Mouse (Mus musculus) kidney, embryonic 15.5 days (tissue): ENCODE measurements around the gene Usp39. TPM values are rescaled to one million over a fixed set of nuclear protein-coding genes. Genes with fewer than 3 reads are reported as not detected.

Experiments
- ATAC-seq: fragments of 200-750 bp; cut with Nextera tagmentation; replicated peaks from 2 replicates; pipeline ENCODE4 v1.8.0; 2017; ENCODE audit warnings: moderate TSS enrichment; ENCODE audit not compliant: low FRiP score
- H3K27ac ChIP-seq: fragments of 300-500 bp; sonication (generic); 2 replicates; pipeline ENCODE4 v1.5.1; 2015; ENCODE audit warnings: mild to moderate bottlenecking, inconsistent platforms
- H3K27me3 ChIP-seq: fragments of 300-500 bp; sonication (generic); 2 replicates; pipeline ENCODE4 v1.6.1; 2015; ENCODE audit warnings: inconsistent platforms
- H3K36me3 ChIP-seq: fragments of 300-500 bp; sonication (generic); 2 replicates; pipeline ENCODE4 v1.6.1; 2015; ENCODE audit warnings: inconsistent platforms
- H3K4me1 ChIP-seq: fragments of 300-500 bp; sonication (generic); 2 replicates; pipeline ENCODE4 v1.6.1; 2015; ENCODE audit warnings: inconsistent platforms
- H3K4me2 ChIP-seq: fragments of 300-500 bp; sonication (generic); 2 replicates; pipeline ENCODE4 v1.6.1; 2015; ENCODE audit warnings: moderate library complexity, mild to moderate bottlenecking, inconsistent platforms
- H3K4me3 ChIP-seq: fragments of 300-500 bp; sonication (generic); replicated peaks from 2 replicates; pipeline ENCODE4 v1.5.1; 2015; ENCODE audit warnings: mild to moderate bottlenecking, inconsistent platforms
- H3K9ac ChIP-seq: fragments of 300-500 bp; sonication (generic); 2 replicates; pipeline ENCODE4 v1.6.1; 2015; ENCODE audit warnings: mild to moderate bottlenecking, inconsistent platforms
- H3K9me3 ChIP-seq: fragments of 300-500 bp; sonication (generic); replicated peaks from 2 replicates; pipeline ENCODE4 v1.6.1; 2016; ENCODE audit warnings: inconsistent platforms
- WGBS: fragments of 180-500 bp; shearing (Covaris S2); methylation state at CpG from one replicate; pipeline ENCODE4 v1.1.7; 2015; ENCODE audit warnings: mixed read lengths; 5-methylcytosine and 5-hydroxymethylcytosine counted together
- polyA plus RNA-seq: library from polyadenylated mRNA; unstranded; fragments of >200 nt; fragmentation: Nextera tagmentation; extraction: Ambion mirVana; gene quantifications from 2 replicates; pipeline ENCODE4 v1.2.1, GENCODE M21; 2015

The Usp39 gene
- polyA plus RNA-seq, 1 experiment from 2014 or later: 50.3 TPM

DNA sequence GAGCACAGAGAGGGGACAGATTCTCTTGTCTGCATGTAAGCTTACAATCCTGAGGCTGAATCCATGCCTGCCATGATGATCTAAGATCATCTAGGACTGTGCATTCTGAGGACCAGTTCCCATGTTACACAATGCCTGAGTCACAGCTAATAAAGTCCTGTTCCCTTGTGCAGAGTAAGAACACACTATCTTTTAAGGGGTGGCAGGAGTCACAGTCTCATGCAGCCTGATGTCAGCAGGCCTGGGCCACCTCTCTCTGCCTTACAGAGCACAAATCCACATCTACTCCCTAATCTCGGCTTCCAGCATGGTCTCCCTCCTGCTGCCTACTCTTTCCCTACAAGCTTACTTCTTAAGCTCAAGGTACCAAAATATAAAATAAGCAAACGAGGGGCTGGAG is 29.6 kb downstream of the Usp39 start:
- ATAC-seq: no peak
- no peaks in the 10 kb centered on the region for H3K9me3 ChIP-seq
- 82% methylated on average over 2 of the region's 2 CpGs for WGBS
- no peak overlapping the region for H3K27ac ChIP-seq
- H3K4me1 ChIP-seq: 0 out of 2 replicates have a peak, but pooled peaks cover 3% of the 10 kb centered on the region
- H3K36me3 ChIP-seq: peaks cover 54% of the 10 kb centered on the region
- no peak overlapping the region for H3K4me3 ChIP-seq
- no peaks in the 10 kb centered on the region for H3K27me3 ChIP-seq
- no peak overlapping the region for H3K4me2 ChIP-seq
- no peak overlapping the region for H3K9ac ChIP-seq

DNA sequence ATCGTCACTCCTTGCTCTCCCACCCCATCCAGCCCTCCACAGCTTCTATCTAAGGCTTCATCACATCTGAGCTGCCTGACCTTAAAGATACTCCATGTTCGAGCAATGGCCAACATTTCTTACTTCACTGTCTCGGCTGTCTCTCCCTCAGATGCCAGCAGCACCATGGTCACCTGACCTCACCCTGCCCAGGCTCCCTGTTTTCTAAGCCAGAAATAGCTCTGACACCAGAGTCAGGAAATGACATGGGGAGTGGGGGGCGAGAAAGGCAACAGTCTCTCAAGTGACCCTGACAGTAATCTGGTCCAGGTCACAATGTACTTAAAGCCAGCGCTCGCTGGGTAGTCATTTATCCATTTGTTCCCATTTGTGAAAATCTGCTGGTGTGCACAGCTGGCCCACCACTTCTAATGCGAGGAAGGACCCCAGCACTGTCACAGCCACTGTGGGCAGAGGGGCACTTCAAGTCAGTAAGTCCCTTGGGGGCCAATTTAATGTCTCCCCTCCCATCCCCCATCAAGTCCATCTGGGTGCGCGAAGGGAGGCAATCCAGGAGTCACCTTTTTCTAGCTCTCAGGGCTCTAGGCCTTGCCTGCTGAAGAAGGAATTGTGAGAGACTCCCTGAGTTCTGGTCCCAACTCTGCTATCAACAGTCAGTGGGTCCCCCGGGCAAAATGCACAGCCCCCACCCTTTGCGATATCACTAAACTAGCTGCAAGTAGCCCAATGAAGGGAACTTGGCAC is 31.7 kb downstream of the Usp39 start:
- H3K27me3 ChIP-seq: no peaks in the 10 kb centered on the region
- peaks cover 33% of the 10 kb centered on the region for H3K36me3 ChIP-seq
- no peak overlapping the region for H3K4me3 ChIP-seq
- 77% methylated on average over 11 of the region's 11 CpGs for WGBS
- H3K4me2 ChIP-seq: no peak overlapping the region
- H3K27ac ChIP-seq: no peak overlapping the region
- no peak for ATAC-seq
- H3K4me1 ChIP-seq: 0 out of 2 replicates have a peak, but pooled peaks cover 3% of the 10 kb centered on the region
- no peak overlapping the region for H3K9ac ChIP-seq
- no peaks in the 10 kb centered on the region for H3K9me3 ChIP-seq

DNA sequence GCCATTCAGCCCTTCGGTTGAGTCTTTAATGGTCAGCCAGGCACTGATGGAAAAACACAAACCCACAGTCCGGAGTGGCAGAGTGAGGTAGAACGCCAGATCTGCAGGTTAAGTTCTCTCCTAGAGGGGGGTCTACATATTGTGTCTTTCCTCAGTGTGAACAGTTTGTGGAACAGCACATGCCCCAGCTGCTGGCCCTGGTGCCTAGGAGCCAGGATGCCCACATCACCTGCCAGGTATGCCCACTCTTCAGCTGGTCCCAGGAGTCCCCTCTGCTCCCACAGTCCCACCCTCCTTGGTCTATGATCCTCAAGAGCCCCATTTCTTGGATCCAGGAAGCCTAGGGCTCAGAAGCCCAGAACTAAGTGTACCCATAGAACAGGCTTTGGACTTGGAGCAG is 32.8 kb downstream of the Usp39 start:
- no peak overlapping the region for H3K27ac ChIP-seq
- H3K4me1 ChIP-seq: 0 out of 2 replicates have a peak, but pooled peaks cover 3% of the 10 kb centered on the region
- no peak overlapping the region for H3K9ac ChIP-seq
- H3K27me3 ChIP-seq: no peaks in the 10 kb centered on the region
- 88% methylated on average over 3 of the region's 3 CpGs for whole genome bisulfite sequencing
- no peaks in the 10 kb centered on the region for H3K9me3 ChIP-seq
- no peak overlapping the region for H3K4me3 ChIP-seq
- no peak overlapping the region for H3K4me2 ChIP-seq
- peaks cover 22% of the 10 kb centered on the region for H3K36me3 ChIP-seq
- ATAC-seq: no peak

DNA sequence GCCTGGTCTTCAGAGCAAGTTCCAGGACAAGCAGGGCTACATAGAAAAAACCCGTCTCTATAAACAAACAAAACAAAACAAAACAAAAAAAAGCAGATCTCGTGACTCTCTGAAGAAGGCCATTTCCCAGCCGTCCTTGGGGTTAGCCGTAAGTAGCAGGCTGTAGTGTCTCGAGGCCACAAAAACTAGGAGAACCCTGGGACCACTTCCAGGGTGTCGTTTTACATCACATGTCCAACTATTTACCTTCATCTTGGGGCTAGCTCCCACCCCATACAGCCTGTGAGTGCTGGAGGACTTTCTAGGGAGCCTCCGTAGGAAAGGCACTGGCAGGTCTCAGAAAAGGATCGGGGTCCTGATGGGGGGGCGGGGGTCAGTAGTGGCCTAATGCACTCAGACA is 41.5 kb downstream of the Usp39 start:
- H3K9me3 ChIP-seq: no peaks in the 10 kb centered on the region
- no peak overlapping the region for H3K4me3 ChIP-seq
- no peaks in the 10 kb centered on the region for H3K27me3 ChIP-seq
- no peak overlapping the region for H3K4me2 ChIP-seq
- H3K36me3 ChIP-seq: no peaks in the 10 kb centered on the region
- no peak overlapping the region for H3K9ac ChIP-seq
- WGBS: 43% methylated on average over 9 of the region's 9 CpGs
- ATAC-seq: no peak
- H3K4me1 ChIP-seq: peaks cover 8% of the 10 kb centered on the region
- H3K27ac ChIP-seq: no peak overlapping the region

DNA sequence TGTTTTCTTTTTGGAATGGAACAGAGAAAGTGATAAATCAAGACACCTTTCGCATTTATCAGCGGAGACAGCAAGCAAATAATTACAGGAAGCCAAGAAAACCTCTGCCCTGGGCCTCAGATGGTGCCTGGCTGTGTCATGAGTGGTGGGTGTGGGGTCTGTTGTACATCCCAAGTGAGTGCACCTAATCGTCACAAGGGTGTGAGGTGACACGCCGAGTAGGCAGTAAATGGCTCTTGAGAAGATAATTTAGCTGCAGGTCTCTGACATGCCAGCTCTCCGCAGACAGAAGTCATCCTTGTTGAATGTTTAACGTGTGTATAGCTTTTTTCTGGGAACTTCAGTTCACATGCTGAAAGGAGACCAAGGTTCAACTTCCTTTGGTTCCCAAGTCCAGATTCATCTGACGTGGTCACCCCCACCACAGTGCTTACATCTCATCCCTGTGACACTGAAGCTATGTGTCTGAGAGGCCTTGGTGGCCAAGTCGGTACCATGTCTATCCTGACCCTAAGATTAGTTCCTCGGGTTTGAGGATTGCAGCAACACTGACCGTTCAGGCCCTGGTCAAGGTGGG is 42.5 kb downstream of the Usp39 start:
- ATAC-seq: peak; percentile 52
- H3K36me3 ChIP-seq: no peaks in the 10 kb centered on the region
- peaks cover 8% of the 10 kb centered on the region for H3K4me1 ChIP-seq
- no peak overlapping the region for H3K4me3 ChIP-seq
- peak overlapping the region; percentile 33; the same call in 1 of the 2 replicates for H3K27ac ChIP-seq
- no peak overlapping the region for H3K9ac ChIP-seq
- no peaks in the 10 kb centered on the region for H3K27me3 ChIP-seq
- 58% methylated on average over 11 of the region's 11 CpGs for WGBS
- H3K4me2 ChIP-seq: no peak overlapping the region
- no peaks in the 10 kb centered on the region for H3K9me3 ChIP-seq

DNA sequence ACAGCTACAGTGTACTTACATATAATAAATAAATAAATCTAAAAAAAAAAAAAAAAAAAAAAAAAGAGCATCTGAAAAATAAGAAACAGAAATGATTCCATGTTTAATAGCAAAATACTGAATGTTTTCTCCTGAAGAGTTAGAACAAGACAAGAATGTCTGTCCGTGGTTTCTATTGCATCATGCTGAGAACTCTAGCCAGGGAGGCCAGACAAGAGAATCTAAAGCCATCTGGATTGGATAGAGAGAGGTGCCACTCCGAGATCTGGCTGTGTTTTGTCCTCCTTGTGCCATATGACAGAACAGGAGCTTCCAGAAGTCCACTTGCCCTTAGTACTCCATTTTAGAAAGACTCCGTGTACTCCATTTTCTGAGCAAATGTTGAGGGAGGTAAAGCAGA is 47.2 kb downstream of the Usp39 start:
- Histone ChIP-seq H3K4me3 (no peak overlapping the region), H3K4me1 (no peaks in the 10 kb centered on the region), H3K9me3 (no peaks in the 10 kb centered on the region), H3K27ac (no peak overlapping the region), H3K36me3 (no peaks in the 10 kb centered on the region), H3K4me2 (no peak overlapping the region), H3K9ac (no peak overlapping the region), H3K27me3 (no peaks in the 10 kb centered on the region)
- ATAC-seq: no peak
- WGBS: 82% methylated on average over 3 of the region's 3 CpGs

DNA sequence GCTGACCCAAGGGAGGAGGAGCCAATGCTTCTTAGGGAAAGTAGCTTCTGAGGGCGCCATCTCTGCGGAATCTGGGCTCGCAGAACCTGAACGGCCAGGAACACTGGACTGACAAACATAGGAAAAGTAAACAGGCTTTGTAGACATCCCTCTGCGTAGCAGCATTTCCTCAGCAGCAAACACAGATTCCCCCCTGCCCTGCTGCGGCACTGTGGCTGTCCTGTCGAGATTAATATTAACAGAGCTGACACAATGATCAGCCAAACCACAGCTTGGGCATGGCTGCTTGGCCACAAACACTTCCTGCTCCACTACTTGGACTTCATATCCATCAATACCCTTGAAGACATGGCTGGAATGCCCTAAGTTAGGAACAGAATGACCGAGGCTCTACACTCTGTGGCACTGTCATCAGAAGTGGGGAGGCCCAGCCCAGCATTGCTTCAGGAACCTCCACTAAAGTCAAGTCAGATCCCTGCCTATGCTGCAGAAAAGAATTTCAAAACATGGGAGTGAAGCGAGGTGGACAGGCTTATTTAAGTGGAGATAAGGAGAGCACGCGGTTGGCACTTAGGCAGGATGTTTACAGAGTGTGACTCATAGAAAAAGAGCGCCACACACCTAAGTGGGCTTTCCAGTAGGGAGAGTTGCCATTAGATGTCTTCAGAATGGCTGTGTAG is 51.9 kb downstream of the Usp39 start:
- Histone ChIP-seq H3K4me3 (no peak overlapping the region), H3K4me1 (no peaks in the 10 kb centered on the region), H3K4me2 (no peak overlapping the region), H3K36me3 (no peaks in the 10 kb centered on the region), H3K9ac (no peak overlapping the region), H3K27me3 (no peaks in the 10 kb centered on the region), H3K27ac (peak overlapping the region; percentile 63), H3K9me3 (no peaks in the 10 kb centered on the region)
- WGBS: 71% methylated on average over 12 of the region's 12 CpGs
- ATAC-seq: peak; percentile 77

DNA sequence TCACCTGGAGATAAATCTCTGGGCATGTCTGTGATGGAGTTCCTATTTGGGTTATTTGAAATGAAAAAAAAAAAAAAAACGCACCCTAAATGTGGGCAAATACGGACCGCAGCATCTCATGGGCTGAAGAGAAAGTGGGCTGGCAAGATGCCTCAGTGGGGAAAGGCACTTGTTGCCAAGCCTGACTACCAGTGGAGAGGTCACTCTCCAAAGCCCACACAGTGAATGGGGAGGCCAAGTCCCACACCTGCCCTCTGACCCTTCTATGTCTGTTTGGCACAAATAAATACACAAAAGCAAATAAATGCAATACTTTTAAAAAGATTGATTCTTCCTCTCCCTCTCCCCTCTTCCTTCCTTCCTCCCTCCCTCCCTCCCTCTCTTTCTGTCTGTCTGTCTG is 55.5 kb downstream of the Usp39 start:
- H3K27me3 ChIP-seq: no peaks in the 10 kb centered on the region
- H3K4me3 ChIP-seq: no peak overlapping the region
- no peak for ATAC-seq
- WGBS: 89% methylated on average over 3 of the region's 3 CpGs
- H3K27ac ChIP-seq: no peak overlapping the region
- no peak overlapping the region for H3K4me2 ChIP-seq
- H3K9me3 ChIP-seq: no peaks in the 10 kb centered on the region
- H3K9ac ChIP-seq: no peak overlapping the region
- no peaks in the 10 kb centered on the region for H3K4me1 ChIP-seq
- no peaks in the 10 kb centered on the region for H3K36me3 ChIP-seq

DNA sequence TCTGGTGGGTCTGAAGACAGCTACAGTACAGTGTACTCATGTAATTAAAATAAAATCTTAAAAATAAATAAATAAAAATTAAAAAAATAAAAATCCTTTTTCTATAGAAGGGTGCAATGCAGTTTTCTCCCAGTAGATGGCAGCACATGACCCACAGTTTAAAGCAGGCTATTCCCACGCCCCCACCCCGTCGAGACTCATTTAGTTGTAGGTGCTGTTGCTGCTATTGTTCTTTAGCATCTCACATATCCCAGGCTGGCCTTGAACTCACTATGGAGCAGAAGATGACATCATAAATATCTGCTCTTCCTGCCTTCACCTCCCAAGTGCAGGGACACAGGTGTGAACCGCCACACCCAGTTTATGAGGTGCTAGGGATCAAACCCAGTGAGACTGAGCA is 61.1 kb downstream of the Usp39 start:
- Histone ChIP-seq H3K9ac (no peak overlapping the region), H3K9me3 (no peaks in the 10 kb centered on the region), H3K27ac (no peak overlapping the region), H3K36me3 (no peaks in the 10 kb centered on the region), H3K4me1 (no peaks in the 10 kb centered on the region), H3K27me3 (no peaks in the 10 kb centered on the region), H3K4me3 (no peak overlapping the region), H3K4me2 (no peak overlapping the region)
- WGBS: 21% methylated on average over 4 of the region's 4 CpGs
- ATAC-seq: no peak

DNA sequence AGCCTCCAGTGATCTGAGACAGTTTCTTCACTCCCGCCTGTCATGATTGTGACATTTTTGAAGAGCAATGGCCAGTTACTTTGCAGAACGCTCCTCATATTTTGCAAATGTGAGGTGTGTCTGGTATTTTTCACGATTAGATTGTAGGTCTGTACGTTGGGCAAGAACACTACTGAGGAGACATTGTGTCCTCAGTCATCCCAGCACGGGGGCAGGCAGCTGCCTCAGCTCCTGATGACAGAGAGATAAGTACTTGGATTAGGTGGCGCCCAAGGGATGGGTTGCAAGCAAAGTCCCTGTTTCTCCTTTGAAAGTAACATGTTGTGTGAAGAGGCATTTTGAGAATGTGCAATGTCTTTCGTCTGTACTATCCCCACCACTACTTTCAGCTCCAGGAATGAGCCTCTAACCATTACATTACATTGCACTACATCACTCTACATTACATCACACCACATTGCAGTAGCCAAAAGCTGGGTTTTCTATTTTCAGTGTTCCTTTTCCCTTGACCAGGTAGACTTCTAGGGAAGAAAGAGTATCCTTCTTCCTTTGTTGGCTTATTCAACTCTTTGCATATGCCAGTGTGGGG is 64.5 kb downstream of the Usp39 start:
- H3K9ac ChIP-seq: no peak overlapping the region
- H3K9me3 ChIP-seq: no peaks in the 10 kb centered on the region
- H3K36me3 ChIP-seq: no peaks in the 10 kb centered on the region
- ATAC-seq: no peak
- no peaks in the 10 kb centered on the region for H3K27me3 ChIP-seq
- no peak overlapping the region for H3K27ac ChIP-seq
- H3K4me1 ChIP-seq: peaks cover 10% of the 10 kb centered on the region
- H3K4me2 ChIP-seq: no peak overlapping the region
- WGBS: 72% methylated on average over 7 of the region's 7 CpGs
- H3K4me3 ChIP-seq: no peak overlapping the region

DNA sequence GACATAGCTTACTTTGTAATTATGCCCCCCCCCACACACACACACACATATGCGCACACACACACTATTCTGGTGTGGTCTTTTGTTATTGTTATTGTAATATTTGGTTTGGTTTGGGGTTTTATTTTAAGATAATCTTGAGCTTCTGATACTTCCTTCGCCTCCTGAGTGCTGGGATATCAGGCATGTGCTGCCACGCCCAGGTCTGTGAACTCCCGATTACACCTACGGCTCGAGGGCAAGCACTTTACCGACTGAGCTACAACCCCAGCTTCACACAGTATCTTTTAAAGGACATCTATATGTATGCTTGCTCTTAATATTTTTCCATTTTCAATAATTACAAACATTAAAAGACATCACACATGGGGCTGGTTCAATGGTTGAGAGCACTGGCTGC is 65.5 kb downstream of the Usp39 start:
- Histone ChIP-seq H3K4me3 (no peak overlapping the region), H3K27ac (no peak overlapping the region), H3K9ac (no peak overlapping the region), H3K27me3 (no peaks in the 10 kb centered on the region), H3K36me3 (no peaks in the 10 kb centered on the region), H3K4me1 (peaks cover 10% of the 10 kb centered on the region), H3K9me3 (no peaks in the 10 kb centered on the region), H3K4me2 (no peak overlapping the region)
- WGBS: 79% methylated on average over 7 of the region's 7 CpGs
- no peak; the same call in 1 of the 2 replicates for ATAC-seq

DNA sequence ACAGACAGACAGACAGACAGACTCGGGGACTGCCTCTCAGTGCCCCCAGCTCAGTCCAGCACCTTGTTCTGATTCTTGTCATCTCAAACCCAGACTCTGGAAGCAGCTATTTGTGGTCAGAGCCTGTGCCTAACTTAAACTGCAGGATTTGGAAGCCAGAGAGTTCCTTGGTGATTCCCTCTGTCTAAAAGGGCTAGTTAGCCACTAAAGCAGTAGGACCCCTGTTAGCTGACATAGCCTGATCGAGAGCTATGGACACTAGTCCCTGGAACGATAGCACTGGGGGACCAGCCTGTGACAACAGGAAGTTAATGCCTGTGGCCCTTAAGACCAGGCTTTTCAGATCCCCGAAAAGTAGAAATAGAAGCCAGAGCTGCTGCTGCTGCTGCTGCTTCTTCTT is 66.1 kb downstream of the Usp39 start:
- Histone ChIP-seq H3K4me3 (no peak overlapping the region), H3K4me1 (peaks cover 10% of the 10 kb centered on the region), H3K9me3 (no peaks in the 10 kb centered on the region), H3K27ac (no peak overlapping the region), H3K27me3 (no peaks in the 10 kb centered on the region), H3K9ac (no peak overlapping the region), H3K36me3 (no peaks in the 10 kb centered on the region), H3K4me2 (no peak overlapping the region)
- no peak for ATAC-seq
- WGBS: 72% methylated on average over 4 of the region's 4 CpGs
